In the genomic region with DNA sequence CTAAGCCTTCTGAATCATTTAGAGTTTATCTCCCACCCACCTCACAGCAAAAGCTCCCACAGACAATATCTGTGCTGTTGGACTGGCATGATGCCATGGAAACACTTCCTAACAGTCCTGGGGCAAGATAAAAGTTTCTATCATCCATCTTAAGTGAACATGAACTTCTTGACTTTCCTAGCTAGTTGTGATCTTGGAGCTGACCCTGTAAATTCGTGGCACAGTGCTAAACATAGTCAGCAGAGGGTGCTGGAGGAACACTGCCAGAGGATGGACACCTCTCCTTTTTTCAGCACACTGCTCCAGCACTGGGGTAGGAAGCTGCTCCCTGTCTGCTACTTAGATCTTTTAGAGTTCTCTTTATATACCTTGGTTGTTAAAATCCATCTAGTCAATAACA, we compare ENCODE assay signal across 10 mouse cellular contexts. TPM values are rescaled to one million over a fixed set of nuclear protein-coding genes. Genes with fewer than 3 reads are reported as not detected.
DNase-seq lines count a peak whose midpoint lies in the region; ATAC-seq and TF ChIP-seq lines count a peak whose summit lies in the region.
"Had no signal": no experiment of that assay in that cellular context is flagged by ENCODE, and none has a peak within 500 bp of the region (broad histone marks: within the 10 kb centered on the region; RNA-seq: fewer than 3 reads in every experiment).

No protein-coding gene starts in this region.

- H3K9me3 ChIP-seq in liver, embryonic 12.5 days (replicated peaks) = no peaks in the 10 kb centered on the region
- H3K9me3 ChIP-seq: embryonic facial prominence, embryonic 13.5 days; lung, embryonic 15.5 days had no signal

- H3K79me2 ChIP-seq in liver, adult 2 months (ENCODE audit: control insufficient read depth, insufficient read depth, low read length) = no peaks in the 10 kb centered on the region

- no peak overlapping the region for H3K4me2 ChIP-seq in liver, embryonic 12.5 days
- H3K4me2 ChIP-seq: embryonic facial prominence, embryonic 13.5 days; lung, embryonic 15.5 days had no signal

- no peaks in the 10 kb centered on the region for H3K4me1 ChIP-seq in liver, adult 2 months (ENCODE audit: control insufficient read depth, insufficient read depth, low read length)
- H3K4me1 ChIP-seq in liver, embryonic 12.5 days = no peaks in the 10 kb centered on the region
- H3K4me1 ChIP-seq: embryonic facial prominence, embryonic 13.5 days; lung, embryonic 15.5 days had no signal

- intact Hi-C loops in heart, postnatal 25 days (cut with DNase I) = loop anchor here (2.0 kb wide), 1 partner anchor 51 kb away; no protein-coding TSS in a partner anchor
- intact Hi-C loops in left cerebral cortex, postnatal 14 days (cut with DNase I) = loop anchor here (10.0 kb wide), 1 partner anchor 45 kb away; no protein-coding TSS in a partner anchor

- H3K36me3 ChIP-seq in liver, adult 2 months (ENCODE audit: control insufficient read depth, insufficient read depth, low read length) = no peaks in the 10 kb centered on the region
- no peaks in the 10 kb centered on the region for H3K36me3 ChIP-seq in liver, embryonic 12.5 days
- H3K36me3 ChIP-seq: embryonic facial prominence, embryonic 13.5 days; lung, embryonic 15.5 days had no signal

- no peak for TF ChIP-seq POLR2A in liver, adult 2 months (IDR thresholded peaks at IDR 0.05; ENCODE audit: extremely low read depth, insufficient read depth, low read length)

- H3K27ac ChIP-seq in liver, adult 2 months (replicated peaks; ENCODE audit: insufficient read depth, low read depth, low read length) = no peak overlapping the region
- H3K27ac ChIP-seq in liver, embryonic 12.5 days = no peak overlapping the region
- H3K27ac ChIP-seq: embryonic facial prominence, embryonic 13.5 days; lung, embryonic 15.5 days had no signal

- H3K27me3 ChIP-seq in liver, adult 2 months (ENCODE audit: control insufficient read depth, insufficient read depth, low read length) = no peaks in the 10 kb centered on the region
- H3K27me3 ChIP-seq in liver, embryonic 12.5 days (replicated peaks) = no peaks in the 10 kb centered on the region
- H3K27me3 ChIP-seq: embryonic facial prominence, embryonic 13.5 days; lung, embryonic 15.5 days had no signal

- peak; percentile 61 for TF ChIP-seq CTCF in liver, adult 2 months (IDR thresholded peaks at IDR 0.05; ENCODE audit: low read depth, low read length)

- H3K9ac ChIP-seq in liver, adult 2 months (ENCODE audit: low read depth, low read length) = no peak overlapping the region
- H3K9ac ChIP-seq in liver, embryonic 12.5 days = no peak overlapping the region
- H3K9ac ChIP-seq: embryonic facial prominence, embryonic 13.5 days; lung, embryonic 15.5 days had no signal

- H3K4me3 ChIP-seq in liver, adult 2 months (ENCODE audit: insufficient read depth, low read depth, low read length) = no peak overlapping the region
- no peak overlapping the region for H3K4me3 ChIP-seq in liver, embryonic 12.5 days
- H3K4me3 ChIP-seq: embryonic facial prominence, embryonic 13.5 days; lung, embryonic 15.5 days had no signal

- peak; percentile 4 for DNase-seq in liver, adult 2 months (ENCODE audit: extremely low read depth, low read depth, low spot score)
- DNase-seq in NIH3T3 (ENCODE audit: low read depth) = peak; percentile 56
- DNase-seq in cerebellum, adult 9-11 months = peak; percentile 32
- DNase-seq in heart, postnatal 25 days (ENCODE audit: low spot score) = peak; percentile 2
- peak; percentile 21 to 50 for DNase-seq in left cerebral cortex, postnatal 14 days (ENCODE audit: low spot score in 2 of 2)
- peak; percentile 19 for DNase-seq in right cerebral cortex, postnatal 14 days

- ATAC-seq in liver, embryonic 12.5 days = no peak
- no peak for ATAC-seq in activated CD4-positive, CD25-positive, alpha-beta regulatory T cell, adult 4 months

- 3% methylated on average over 1 of the region's 1 CpGs for WGBS in liver, adult 2 months
- 6% methylated on average over 1 of the region's 1 CpGs for WGBS in liver, embryonic 12.5 days (ENCODE audit: insufficient replicate concordance)

RNA-seq across cellular contexts. Expression of a gene that starts 29.5 kb away (rescaled TPM):
- total RNA-seq in liver, adult 2 months (2014; rRNA removed) = 0.13 TPM in 1 of 2 replicates, not detected in the other
- not detected in 2 replicates for polyA plus RNA-seq in liver, adult 2 months (2012; rRNA removed)
- 0.48 and 0.56 TPM in 2 replicates for polyA plus RNA-seq in liver, embryonic 12.5 days (2016; fragmentation: Nextera tagmentation; extraction: Ambion mirVana)
- 1 to 10 TPM; 3.3 to 3.4 TPM for total RNA-seq in heart, postnatal 25 days (2021)
- under 1 TPM; 0.79 to 0.91 TPM for total RNA-seq in left cerebral cortex, postnatal 14 days (2021)
- polyA plus RNA-seq in activated CD4-positive, CD25-positive, alpha-beta regulatory T cell, adult 4 months (2017; shearing (Covaris generic)) = under 1 TPM; 0.28 to 0.94 TPM

RNA-seq across cellular contexts. Expression of a gene that starts 29.6 kb away (rescaled TPM):
- 3.9 and 4.0 TPM in 2 replicates for total RNA-seq in liver, adult 2 months (2014; rRNA removed)
- 0.17 and 0.27 TPM in 2 replicates for polyA plus RNA-seq in liver, adult 2 months (2012; rRNA removed)
- 38.0 and 39.8 TPM in 2 replicates for polyA plus RNA-seq in liver, embryonic 12.5 days (2016; fragmentation: Nextera tagmentation; extraction: Ambion mirVana)
- total RNA-seq in heart, postnatal 25 days (2021) = 1 to 10 TPM; 3.4 to 3.9 TPM
- 1 to 10 TPM; 5.1 to 5.5 TPM for total RNA-seq in left cerebral cortex, postnatal 14 days (2021)
- 10 to 100 TPM; 76.9 to 90.0 TPM for polyA plus RNA-seq in activated CD4-positive, CD25-positive, alpha-beta regulatory T cell, adult 4 months (2017; shearing (Covaris generic))

RNA-seq across cellular contexts. Expression of a gene that starts 47.8 kb away (rescaled TPM):
- total RNA-seq in liver, adult 2 months (2014; rRNA removed) = 43.6 and 53.5 TPM in 2 replicates
- 111 and 125 TPM in 2 replicates for polyA plus RNA-seq in liver, adult 2 months (2012; rRNA removed)
- 5.4 and 5.5 TPM in 2 replicates for polyA plus RNA-seq in liver, embryonic 12.5 days (2016; fragmentation: Nextera tagmentation; extraction: Ambion mirVana)
- total RNA-seq in heart, postnatal 25 days (2021) = 10 to 100 TPM; 72.6 to 89.1 TPM
- total RNA-seq in left cerebral cortex, postnatal 14 days (2021) = 10 to 100 TPM; 75.4 to 87.4 TPM
- 100 to 1,000 TPM; 112 to 135 TPM for polyA plus RNA-seq in activated CD4-positive, CD25-positive, alpha-beta regulatory T cell, adult 4 months (2017; shearing (Covaris generic))

Comparison
In these comparisons a context has a peak if more than half of its experiments do, and no peak if none do; other contexts are left out.
1. DNase-seq: peak in every context shown above with its lines; median percentile 56 in NIH3T3; 36 in left cerebral cortex, postnatal 14 days; 32 in cerebellum, adult 9-11 months; 19 in right cerebral cortex, postnatal 14 days; 4 in liver, adult 2 months; 2 in heart, postnatal 25 days.